Mouse (Mus musculus) MEL-GATA-1-ER (cell line): Measurements from ENCODE around the gene Lipt1.

Experiments
- DNase-seq: peaks from one replicate; pipeline ENCODE4 v3.0.0-alpha.2; 2012; ENCODE audit warnings: low read depth; ENCODE audit errors: extremely low read depth

Gene Lipt1

DNA sequence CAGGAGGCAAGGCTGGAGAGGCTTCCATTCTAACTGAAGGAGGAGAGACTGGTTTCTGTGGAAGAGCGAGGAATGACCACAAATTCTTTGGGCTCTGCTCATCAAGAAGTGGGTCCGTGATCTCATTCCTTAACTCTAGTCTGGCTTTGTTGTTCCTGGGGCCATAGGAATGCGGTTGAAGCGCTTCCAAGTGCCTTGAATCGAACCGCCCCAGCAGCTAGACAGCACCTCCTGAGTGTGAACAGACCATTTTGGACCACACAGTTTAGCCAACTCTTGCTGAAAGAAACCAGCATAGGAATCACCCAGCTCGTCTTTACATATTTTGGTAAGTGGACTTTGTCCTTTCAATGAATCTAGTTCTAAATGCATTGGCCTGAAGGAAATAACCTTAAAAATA is at the start of gene Lipt1:
Lipt1 (plus strand) TSS at position 35 of the 400 bp plus-strand sequence.
- DNase-seq: no peak

DNA sequence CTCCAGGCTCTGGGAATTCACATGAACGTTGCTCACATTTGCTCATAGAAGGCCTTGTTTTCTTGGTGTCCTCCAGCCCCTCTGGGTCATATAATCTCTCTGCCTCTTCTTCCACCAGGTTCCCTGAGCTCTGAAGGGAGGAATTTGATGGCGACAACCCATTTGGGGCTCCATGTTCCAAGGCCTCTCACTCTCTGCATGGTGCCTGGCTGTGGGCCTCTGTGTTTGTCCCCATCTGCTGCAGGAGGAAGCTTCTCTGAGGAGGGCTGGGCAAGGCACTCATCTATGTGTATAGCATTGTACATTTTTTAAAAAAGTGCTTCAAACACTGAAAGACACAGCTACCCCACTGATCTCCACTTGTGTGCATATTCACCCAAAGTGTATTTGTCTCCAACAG is 39.9 kb upstream of the Lipt1 start:
- no peak for DNase-seq

DNA sequence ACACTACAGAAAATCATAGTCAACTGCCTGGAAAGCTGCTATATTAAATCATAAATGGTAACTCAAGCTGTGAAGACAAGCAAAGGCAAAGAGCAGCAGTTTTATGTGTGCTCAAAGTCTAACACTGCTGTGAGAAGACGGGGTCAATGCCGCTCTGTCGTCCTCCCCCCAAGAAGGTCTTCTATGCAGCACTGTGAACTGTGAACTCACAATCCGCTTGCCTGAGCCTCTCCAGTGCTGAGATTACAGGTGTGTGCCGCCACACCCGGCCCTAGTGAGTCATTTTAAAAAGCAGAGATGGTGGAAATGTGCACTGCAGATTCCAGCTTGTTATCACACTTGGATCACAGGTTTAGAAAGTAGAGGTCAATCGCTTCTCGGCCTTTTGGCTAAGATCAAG is 24.7 kb upstream of the Lipt1 start:
- DNase-seq: no peak

- no peak for DNase-seq
These were observed 20.8 kb upstream of the Lipt1 start for GRCm38 (mm10) chr1:37850696-37851095.

- peak; percentile 84 for DNase-seq
These were observed 6.8 kb upstream of the Lipt1 start for GRCm38 (mm10) chr1:37864511-37865400.

- no peak for DNase-seq
These were observed 5.9 kb upstream of the Lipt1 start for GRCm38 (mm10) chr1:37865401-37866215.

DNA sequence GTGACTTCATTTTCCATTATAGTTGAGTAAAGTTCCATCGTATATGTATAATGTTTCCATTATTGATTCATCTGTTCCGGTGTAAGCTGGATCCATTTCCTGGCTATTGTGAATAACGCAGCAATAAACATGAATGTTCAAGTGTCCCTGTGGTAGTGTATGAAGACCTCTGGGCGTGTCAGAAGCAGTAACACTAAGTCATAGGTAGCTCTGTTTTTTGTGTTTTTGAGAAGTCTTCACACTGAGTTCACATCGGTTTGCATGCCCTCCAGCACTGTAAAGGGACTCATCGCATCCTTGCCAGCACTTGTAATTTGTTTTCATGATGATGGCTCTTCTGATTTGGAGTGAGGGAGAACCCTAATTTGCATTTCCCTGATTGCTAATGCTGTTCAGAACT is 5.3 kb upstream of the Lipt1 start, which contains the start of gene Tsga10:
Tsga10 (minus strand) TSS at position 144 of the 400 bp plus-strand sequence.
- no peak for DNase-seq

GRCm38 (mm10) chr1:37867056-37867455 is 4.5 kb upstream of the Lipt1 start:
- peak; percentile 70 for DNase-seq

GRCm38 (mm10) chr1:37867684-37868322 is 3.7 kb upstream of the Lipt1 start:
- no peak for DNase-seq

GRCm38 (mm10) chr1:37868640-37869039 is 2.9 kb upstream of the Lipt1 start:
- DNase-seq: no peak

DNA sequence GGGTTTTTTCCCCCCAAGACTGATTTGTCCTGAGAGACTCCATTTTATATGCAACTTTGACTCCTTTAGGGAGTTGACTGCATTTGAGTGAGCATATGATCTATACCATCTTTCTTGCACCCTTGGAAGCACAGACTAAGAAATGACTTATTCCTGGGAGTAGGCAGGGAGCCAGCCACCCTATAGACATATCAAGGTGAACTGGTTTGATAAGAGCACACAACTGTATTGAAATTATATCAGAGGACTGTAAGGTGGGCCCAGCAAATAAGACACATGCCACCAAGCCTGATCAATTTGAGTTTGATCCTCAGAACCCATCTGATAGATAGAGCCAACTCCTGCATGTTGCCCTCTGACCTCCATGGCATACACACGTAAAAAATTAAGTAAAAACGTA is 2.2 kb upstream of the Lipt1 start:
- DNase-seq: no peak

DNA sequence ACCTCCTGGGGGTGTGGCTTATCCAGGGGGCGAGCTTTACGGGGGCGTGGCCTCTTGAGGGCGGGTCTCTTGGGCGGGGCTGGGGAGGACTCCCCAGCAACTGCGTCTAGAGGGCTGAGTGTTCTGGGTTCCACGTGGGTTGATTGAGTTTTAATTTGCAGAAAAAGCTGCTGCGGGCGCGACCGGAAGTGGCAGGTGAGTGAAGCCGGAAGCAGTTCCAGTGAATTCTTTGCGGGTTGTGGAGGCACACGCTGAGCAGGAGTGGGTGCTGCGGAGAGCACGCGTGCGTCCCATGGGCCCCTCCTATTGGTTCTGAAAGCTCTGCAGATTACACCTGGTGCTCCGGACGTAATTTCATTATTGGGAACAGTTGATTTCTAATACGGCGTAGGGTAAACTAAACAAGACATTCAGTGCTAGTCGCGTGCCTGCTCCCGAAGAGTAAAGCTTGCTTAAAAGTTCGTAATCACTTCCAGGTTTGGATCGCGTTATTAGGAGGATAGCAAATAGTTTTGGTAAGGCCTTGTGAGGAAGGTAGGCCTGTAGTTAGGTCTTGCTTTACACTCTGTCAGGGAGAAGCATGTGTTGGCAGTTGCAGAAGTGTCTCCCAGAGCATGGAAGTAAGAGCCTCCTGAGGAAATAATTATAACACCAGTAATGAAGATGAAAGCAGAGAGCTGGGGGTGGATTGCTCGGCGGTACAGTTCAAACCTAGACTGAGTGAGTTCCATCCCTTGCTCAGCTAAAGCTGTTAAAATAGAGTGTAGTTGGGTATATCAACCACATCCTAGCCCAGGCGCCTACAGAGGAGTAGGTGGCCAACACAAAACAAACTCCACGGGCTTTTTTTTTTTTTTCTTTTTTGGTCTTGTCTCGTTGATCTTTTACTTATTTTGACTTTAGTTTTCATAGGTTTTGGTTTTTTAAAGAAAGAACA is 861 bp downstream of the Lipt1 start:
- DNase-seq: peak; percentile 84

- no peak for DNase-seq
These were observed 1.6 kb downstream of the Lipt1 start for GRCm38 (mm10) chr1:37873157-37873556.

DNA sequence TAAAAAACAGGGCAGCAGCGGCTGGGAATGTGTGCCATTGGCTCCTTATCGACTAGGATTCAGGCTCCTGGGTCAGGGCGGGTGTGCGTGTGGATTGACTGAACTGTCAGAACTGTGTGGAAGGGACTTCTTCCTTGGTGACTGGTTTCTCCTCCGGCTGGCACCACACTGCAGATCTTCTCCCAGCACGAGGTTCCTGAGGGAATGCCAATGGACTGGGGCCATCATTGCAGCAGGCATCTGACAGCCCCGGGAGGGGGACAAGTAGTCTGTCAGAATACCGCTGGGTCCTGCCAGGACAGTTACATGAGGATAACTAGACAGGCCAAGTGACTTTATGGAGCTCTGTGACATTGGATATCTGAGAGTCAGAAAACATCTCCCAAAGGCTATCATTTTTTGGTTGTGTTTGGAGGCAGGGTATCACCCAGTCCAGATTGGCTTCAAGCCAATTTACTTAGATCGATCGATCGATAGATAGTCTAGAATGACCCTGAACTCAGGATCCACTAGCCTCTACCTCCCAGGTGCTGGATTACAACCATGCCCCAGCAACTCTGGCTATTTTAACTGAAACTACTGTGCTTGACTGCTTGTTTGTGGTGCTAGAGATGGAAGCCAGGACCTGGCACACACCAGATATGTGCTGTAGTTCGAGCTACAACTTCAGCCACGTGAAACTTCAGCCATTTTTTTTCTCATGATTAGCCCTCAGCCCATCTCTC is 6.4 kb downstream of the Lipt1 start:
- DNase-seq: no peak

DNA sequence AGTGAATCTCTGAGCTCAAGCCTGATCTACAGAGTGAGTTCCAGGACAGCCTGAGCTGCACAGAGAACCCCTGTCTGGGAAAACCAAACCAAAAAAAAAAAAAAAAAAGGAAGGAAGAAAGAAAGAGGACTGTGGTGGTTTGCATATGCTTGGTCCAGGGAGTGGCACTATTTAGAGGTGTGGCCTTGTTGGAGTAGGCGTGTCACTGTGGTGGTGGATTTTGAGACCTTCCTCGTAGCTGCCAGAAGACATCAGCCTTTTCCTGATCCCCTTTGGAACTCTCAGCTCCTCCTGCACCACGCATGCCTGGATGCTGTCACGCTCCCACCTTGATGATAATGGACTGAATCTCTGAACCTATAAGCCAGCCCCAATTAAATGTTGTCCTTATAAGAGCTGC is 11.9 kb downstream of the Lipt1 start:
- DNase-seq: no peak

DNA sequence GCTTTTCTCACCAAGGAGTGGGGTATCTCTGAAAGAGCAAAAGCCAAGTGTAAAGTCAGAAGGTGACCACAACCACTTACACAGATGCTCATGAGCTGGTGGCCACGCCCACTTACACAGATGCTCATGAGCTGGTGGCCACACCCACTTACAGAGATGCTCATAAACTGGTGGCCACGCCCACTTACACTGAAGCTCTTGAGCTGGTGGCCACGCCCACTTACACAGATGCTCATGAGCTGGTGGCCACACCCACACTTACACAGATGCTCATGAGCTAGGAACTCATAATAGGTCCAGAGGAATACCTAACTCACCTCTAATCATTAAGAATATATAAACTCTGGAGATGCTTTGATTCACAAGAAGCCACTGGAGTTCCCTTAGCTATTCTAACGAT is 12.9 kb downstream of the Lipt1 start:
- DNase-seq: no peak

DNA sequence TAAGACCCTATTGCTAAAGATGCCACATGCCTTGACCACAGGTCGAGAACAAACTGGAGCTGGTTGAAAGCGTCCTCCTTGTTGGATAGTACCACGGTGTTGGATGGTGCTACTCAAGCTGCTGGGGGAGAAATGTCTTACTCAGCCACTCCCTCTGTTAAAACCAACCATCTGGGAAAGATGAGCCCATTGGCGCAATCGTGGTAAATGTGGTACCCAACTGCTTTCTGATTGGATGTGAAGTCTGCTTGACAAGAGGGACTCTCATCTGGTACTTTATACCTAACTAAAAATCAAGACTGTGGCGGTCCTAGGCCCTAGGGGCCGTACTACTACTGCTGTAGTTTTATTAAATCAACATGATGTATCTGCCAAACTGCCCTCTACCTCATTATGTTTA is 17.7 kb downstream of the Lipt1 start:
- DNase-seq: peak; percentile 68

GRCm38 (mm10) chr1:37890025-37890652 is 18.6 kb downstream of the Lipt1 start, which contains the start of the genes Mitd1 and Mrpl30:
Mitd1 (minus strand) TSS chr1:37890411.
Mrpl30 (plus strand) TSS chr1:37890477.
- peak; percentile 80 for DNase-seq

GRCm38 (mm10) chr1:37891400-37891799 is 19.9 kb downstream of the Lipt1 start:
- peak; percentile 36 for DNase-seq
